Mouse (Mus musculus) E14TG2a.4 (cell line): ENCODE results near the gene Gpd1.

ENCODE experiments used
- CTCF ChIP-seq: conservative IDR thresholded peaks from 2 replicates; pipeline ENCODE4 v1.5.1; 2014; ENCODE audit warnings: low read length
- POU5F1 ChIP-seq: IDR thresholded peaks from 2 replicates; pipeline ENCODE4 v1.6.1; 2014; ENCODE audit warnings: low read length, borderline replicate concordance

- TF ChIP-seq CTCF: no peak
- no peak for TF ChIP-seq POU5F1
Observed at GRCm38 (mm10) chr15:99690924-99691323, 26.4 kb upstream of the Gpd1 start.
